Mouse (Mus musculus): Measurements from ENCODE around the gene Ifna16. TPM values are rescaled to one million over a fixed set of nuclear protein-coding genes. Genes with fewer than 3 reads are reported as not detected.
A peak's percentile ranks its signal among the peaks of the same experiment; 100 is the strongest.

Gene Ifna16
- polyA plus RNA-seq, 1 experiment from 2014 or later = not detected

- Histone ChIP-seq H3K9ac (ENCODE audit: low read length) (no peak overlapping the region; the same call in 1 of the 2 replicates), H3K27me3 (ENCODE audit: control insufficient read depth, insufficient read depth, low read length) (no peaks in the 10 kb centered on the region), H3K4me2 (replicated peaks; ENCODE audit: low read depth) (peak overlapping the region; percentile 54), H3K27ac (replicated peaks) (no peak overlapping the region), H3K9me3 (ENCODE audit: control insufficient read depth, low read length) (no peaks in the 10 kb centered on the region), H3K36me3 (ENCODE audit: control insufficient read depth, insufficient read depth, low read length) (no peaks in the 10 kb centered on the region), H3K4me1 (replicated peaks; ENCODE audit: control insufficient read depth, insufficient read depth) (no peaks in the 10 kb centered on the region), H3K4me3 (ENCODE audit: low read depth, low read length) (peak overlapping the region; percentile 39)
- DNase-seq (ENCODE audit: low spot score) (peak; percentile 94), ATAC-seq (ENCODE audit: low FRiP score, low TSS enrichment) (peak; percentile 99)
- WGBS = 15% methylated on average over 11 of the region's 11 CpGs
- TF ChIP-seq EP300 (optimal IDR thresholded peaks at IDR 0.05) = no peak
- peak; percentile 90 for TF ChIP-seq CTCF (IDR thresholded peaks at IDR 0.05; ENCODE audit: low read depth)
These were observed 35.5 kb downstream of the Ifna16 start for GRCm38 (mm10) chr4:88641077-88641831.

- no peaks in the 10 kb centered on the region for H3K4me1 ChIP-seq (replicated peaks; ENCODE audit: control insufficient read depth, insufficient read depth)
- peak overlapping the region; percentile 39 for H3K4me3 ChIP-seq (ENCODE audit: low read depth, low read length)
- no peak for TF ChIP-seq CTCF (IDR thresholded peaks at IDR 0.05; ENCODE audit: low read depth)
- no peak for TF ChIP-seq EP300 (optimal IDR thresholded peaks at IDR 0.05)
- H3K9ac ChIP-seq (ENCODE audit: low read length) = peak overlapping the region; percentile 52; the same call in 1 of the 2 replicates
- no peak overlapping the region for H3K27ac ChIP-seq (replicated peaks)
- DNase-seq (ENCODE audit: low spot score) (no peak), ATAC-seq (ENCODE audit: low FRiP score, low TSS enrichment) (no peak)
- H3K27me3 ChIP-seq (ENCODE audit: control insufficient read depth, insufficient read depth, low read length) = no peaks in the 10 kb centered on the region
- no peaks in the 10 kb centered on the region for H3K9me3 ChIP-seq (ENCODE audit: control insufficient read depth, low read length)
- peak overlapping the region; percentile 54 for H3K4me2 ChIP-seq (replicated peaks; ENCODE audit: low read depth)
- no peaks in the 10 kb centered on the region for H3K36me3 ChIP-seq (ENCODE audit: control insufficient read depth, insufficient read depth, low read length)
- 43% methylated on average over 8 of the region's 8 CpGs for WGBS
These were observed 36.0 kb downstream of the Ifna16 start for GRCm38 (mm10) chr4:88640704-88641076.

- H3K27ac ChIP-seq (replicated peaks) = no peak within 1 kb of the TSS
- 89% methylated on average over 4 of the region's 4 CpGs for WGBS
- TF ChIP-seq CTCF (IDR thresholded peaks at IDR 0.05; ENCODE audit: low read depth) (no peak), EP300 (optimal IDR thresholded peaks at IDR 0.05) (no peak)
These were observed 42.4 kb downstream of the Ifna16 start, which contains the start of gene C87499 for GRCm38 (mm10) chr4:88634311-88634710. Gene C87499, minus strand, starts transcription at chr4:88634411.

More at GRCm38 (mm10) chr4:88634311-88634710, 42.4 kb downstream of the Ifna16 start, which contains the start of gene C87499:
- Histone ChIP-seq H3K9me3 (ENCODE audit: control insufficient read depth, low read length) (no peaks in the 10 kb centered on the region), H3K27me3 (ENCODE audit: control insufficient read depth, insufficient read depth, low read length) (no peaks in the 10 kb centered on the region), H3K9ac (ENCODE audit: low read length) (no peak within 1 kb of the TSS), H3K4me1 (replicated peaks; ENCODE audit: control insufficient read depth, insufficient read depth) (no peaks in the 10 kb centered on the region), H3K4me3 (ENCODE audit: low read depth, low read length) (no peak within 1 kb of the TSS), H3K4me2 (replicated peaks; ENCODE audit: low read depth) (no peak within 1 kb of the TSS), H3K36me3 (ENCODE audit: control insufficient read depth, insufficient read depth, low read length) (no peaks in the 10 kb centered on the region)
- DNase-seq (ENCODE audit: low spot score) (no peak), ATAC-seq (ENCODE audit: low FRiP score, low TSS enrichment) (no peak)

Other genes with a start within 250 kb of the Ifna16 start
- gene Hacd4, start 238.0 kb downstream of the Ifna16 start, polyA plus RNA-seq (2015; fragmentation: Nextera tagmentation; extraction: Ambion mirVana) = 8.5 and 9.2 TPM in 2 replicates
- not detected in 2 replicates for gene Ifnb1, start 154.2 kb downstream of the Ifna16 start, polyA plus RNA-seq (2015; fragmentation: Nextera tagmentation; extraction: Ambion mirVana)
- gene Ifna15, start 118.7 kb downstream of the Ifna16 start, polyA plus RNA-seq (2015; fragmentation: Nextera tagmentation; extraction: Ambion mirVana) = not detected in 2 replicates
- not detected in 2 replicates for gene Ifna14, start 105.1 kb downstream of the Ifna16 start, polyA plus RNA-seq (2015; fragmentation: Nextera tagmentation; extraction: Ambion mirVana)
- not detected in 2 replicates for gene Ifna9, start 84.5 kb downstream of the Ifna16 start, polyA plus RNA-seq (2015; fragmentation: Nextera tagmentation; extraction: Ambion mirVana)
- gene Ifna12, start 73.5 kb downstream of the Ifna16 start, polyA plus RNA-seq (2015; fragmentation: Nextera tagmentation; extraction: Ambion mirVana) = not detected in 2 replicates
- not detected in 2 replicates for gene C87499, start 42.5 kb downstream of the Ifna16 start, polyA plus RNA-seq (2015; fragmentation: Nextera tagmentation; extraction: Ambion mirVana)
- not detected in 2 replicates for gene Ifna13, start 32.5 kb downstream of the Ifna16 start, polyA plus RNA-seq (2015; fragmentation: Nextera tagmentation; extraction: Ambion mirVana)
- gene Ifna2, start 7.0 kb upstream of the Ifna16 start, polyA plus RNA-seq (2015; fragmentation: Nextera tagmentation; extraction: Ambion mirVana) = not detected in 2 replicates
- gene Ifnab, start 14.4 kb upstream of the Ifna16 start, polyA plus RNA-seq (2015; fragmentation: Nextera tagmentation; extraction: Ambion mirVana) = not detected in 2 replicates
- gene Gm26566, start 44.9 kb upstream of the Ifna16 start, polyA plus RNA-seq (2015; fragmentation: Nextera tagmentation; extraction: Ambion mirVana) = 0.19 and 0.51 TPM in 2 replicates
- 39.8 and 40.6 TPM in 2 replicates for gene Klhl9, start 45.5 kb upstream of the Ifna16 start, polyA plus RNA-seq (2015; fragmentation: Nextera tagmentation; extraction: Ambion mirVana)
- gene Gm13271, start 77.9 kb upstream of the Ifna16 start, polyA plus RNA-seq (2015; fragmentation: Nextera tagmentation; extraction: Ambion mirVana) = not detected in 2 replicates
- 0.21 and 0.24 TPM in 2 replicates for gene Gm13283, start 83.2 kb upstream of the Ifna16 start, polyA plus RNA-seq (2015; fragmentation: Nextera tagmentation; extraction: Ambion mirVana)
- 0.55 TPM in 1 of 2 replicates, not detected in the other for gene Gm13290, start 96.9 kb upstream of the Ifna16 start, polyA plus RNA-seq (2015; fragmentation: Nextera tagmentation; extraction: Ambion mirVana)
- gene Gm13289, start 100.0 kb upstream of the Ifna16 start, polyA plus RNA-seq (2015; fragmentation: Nextera tagmentation; extraction: Ambion mirVana) = not detected in 2 replicates
- not detected in 2 replicates for gene Gm13272, start 102.9 kb upstream of the Ifna16 start, polyA plus RNA-seq (2015; fragmentation: Nextera tagmentation; extraction: Ambion mirVana)
- 0.25 and 0.47 TPM in 2 replicates for gene Ifnz, start 105.2 kb upstream of the Ifna16 start, polyA plus RNA-seq (2015; fragmentation: Nextera tagmentation; extraction: Ambion mirVana)
- gene Gm13276, start 108.8 kb upstream of the Ifna16 start, polyA plus RNA-seq (2015; fragmentation: Nextera tagmentation; extraction: Ambion mirVana) = 0.45 TPM in 1 of 2 replicates, not detected in the other
- gene Gm13277, start 111.7 kb upstream of the Ifna16 start, polyA plus RNA-seq (2015; fragmentation: Nextera tagmentation; extraction: Ambion mirVana) = not detected in 2 replicates
- not detected in 2 replicates for gene Gm13278, start 114.6 kb upstream of the Ifna16 start, polyA plus RNA-seq (2015; fragmentation: Nextera tagmentation; extraction: Ambion mirVana)
- not detected in 2 replicates for gene Gm13275, start 117.6 kb upstream of the Ifna16 start, polyA plus RNA-seq (2015; fragmentation: Nextera tagmentation; extraction: Ambion mirVana)
- not detected in 2 replicates for gene Gm13279, start 120.5 kb upstream of the Ifna16 start, polyA plus RNA-seq (2015; fragmentation: Nextera tagmentation; extraction: Ambion mirVana)
- 0.92 and 1.3 TPM in 2 replicates for gene Gm13285, start 122.7 kb upstream of the Ifna16 start, polyA plus RNA-seq (2015; fragmentation: Nextera tagmentation; extraction: Ambion mirVana)
- gene Gm13287, start 126.3 kb upstream of the Ifna16 start, polyA plus RNA-seq (2015; fragmentation: Nextera tagmentation; extraction: Ambion mirVana) = not detected in 2 replicates
- gene Gm13288, start 128.6 kb upstream of the Ifna16 start, polyA plus RNA-seq (2015; fragmentation: Nextera tagmentation; extraction: Ambion mirVana) = not detected in 2 replicates
- not detected in 2 replicates for gene Ifna7, start 139.3 kb upstream of the Ifna16 start, polyA plus RNA-seq (2015; fragmentation: Nextera tagmentation; extraction: Ambion mirVana)
- not detected in 2 replicates for gene Ifna11, start 143.0 kb upstream of the Ifna16 start, polyA plus RNA-seq (2015; fragmentation: Nextera tagmentation; extraction: Ambion mirVana)
- not detected in 2 replicates for gene Ifna6, start 150.5 kb upstream of the Ifna16 start, polyA plus RNA-seq (2015; fragmentation: Nextera tagmentation; extraction: Ambion mirVana)
- gene Ifna5, start 158.6 kb upstream of the Ifna16 start, polyA plus RNA-seq (2015; fragmentation: Nextera tagmentation; extraction: Ambion mirVana) = not detected in 2 replicates
- gene Ifna4, start 164.9 kb upstream of the Ifna16 start, polyA plus RNA-seq (2015; fragmentation: Nextera tagmentation; extraction: Ambion mirVana) = not detected in 2 replicates
- gene Ifna1, start 173.2 kb upstream of the Ifna16 start, polyA plus RNA-seq (2015; fragmentation: Nextera tagmentation; extraction: Ambion mirVana) = not detected in 2 replicates
- gene Ifne, start 203.3 kb upstream of the Ifna16 start, polyA plus RNA-seq (2015; fragmentation: Nextera tagmentation; extraction: Ambion mirVana) = 0.85 and 1.1 TPM in 2 replicates